Mouse (Mus musculus) kidney, embryonic 15.5 days (tissue): ENCODE measurements around the gene Ngp. TPM values are rescaled to one million over a fixed set of nuclear protein-coding genes. Genes with fewer than 3 reads are reported as not detected.
"Not testable (repeated sequence)": the region's sequence is repeated elsewhere in the genome, so short reads cannot be mapped to it uniquely, and the experiment has no call there.

Source experiments
- ATAC-seq: fragments of 200-750 bp; cut with Nextera tagmentation; replicated peaks from 2 replicates; pipeline ENCODE4 v1.8.0; 2017; ENCODE audit warnings: moderate TSS enrichment; ENCODE audit not compliant: low FRiP score
- H3K27ac ChIP-seq: fragments of 300-500 bp; sonication (generic); 2 replicates; pipeline ENCODE4 v1.5.1; 2015; ENCODE audit warnings: mild to moderate bottlenecking, inconsistent platforms
- H3K27me3 ChIP-seq: fragments of 300-500 bp; sonication (generic); 2 replicates; pipeline ENCODE4 v1.6.1; 2015; ENCODE audit warnings: inconsistent platforms
- H3K36me3 ChIP-seq: fragments of 300-500 bp; sonication (generic); 2 replicates; pipeline ENCODE4 v1.6.1; 2015; ENCODE audit warnings: inconsistent platforms
- H3K4me1 ChIP-seq: fragments of 300-500 bp; sonication (generic); 2 replicates; pipeline ENCODE4 v1.6.1; 2015; ENCODE audit warnings: inconsistent platforms
- H3K4me2 ChIP-seq: fragments of 300-500 bp; sonication (generic); 2 replicates; pipeline ENCODE4 v1.6.1; 2015; ENCODE audit warnings: moderate library complexity, mild to moderate bottlenecking, inconsistent platforms
- H3K4me3 ChIP-seq: fragments of 300-500 bp; sonication (generic); replicated peaks from 2 replicates; pipeline ENCODE4 v1.5.1; 2015; ENCODE audit warnings: mild to moderate bottlenecking, inconsistent platforms
- H3K9ac ChIP-seq: fragments of 300-500 bp; sonication (generic); 2 replicates; pipeline ENCODE4 v1.6.1; 2015; ENCODE audit warnings: mild to moderate bottlenecking, inconsistent platforms
- H3K9me3 ChIP-seq: fragments of 300-500 bp; sonication (generic); replicated peaks from 2 replicates; pipeline ENCODE4 v1.6.1; 2016; ENCODE audit warnings: inconsistent platforms
- WGBS: fragments of 180-500 bp; shearing (Covaris S2); methylation state at CpG from one replicate; pipeline ENCODE4 v1.1.7; 2015; ENCODE audit warnings: mixed read lengths; 5-methylcytosine and 5-hydroxymethylcytosine counted together
- polyA plus RNA-seq: library from polyadenylated mRNA; unstranded; fragments of >200 nt; fragmentation: Nextera tagmentation; extraction: Ambion mirVana; gene quantifications from 2 replicates; pipeline ENCODE4 v1.2.1, GENCODE M21; 2015

Ngp gene
- polyA plus RNA-seq: 5.4 and 6.8 TPM in 2 replicates

- Histone ChIP-seq H3K4me3 (no peak within 1 kb of the TSS), H3K27me3 (no peaks in the 10 kb centered on the region), H3K9ac (no peak within 1 kb of the TSS), H3K36me3 (no peaks in the 10 kb centered on the region), H3K4me2 (no peak within 1 kb of the TSS), H3K9me3 (no peaks in the 10 kb centered on the region), H3K27ac (no peak within 1 kb of the TSS), H3K4me1 (peaks cover 4% of the 10 kb centered on the region; the same call in 1 of the 2 replicates)
- 90% methylated on average over 12 of the region's 12 CpGs for WGBS
- ATAC-seq: no peak
Observed at GRCm38 (mm10) chr9:110419511-110420112, at the start of gene Ngp. Gene Ngp, plus strand, starts transcription at chr9:110419747.

- H3K9ac ChIP-seq: no peak overlapping the region
- no peaks in the 10 kb centered on the region for H3K9me3 ChIP-seq
- H3K27ac ChIP-seq: no peak overlapping the region
- H3K4me2 ChIP-seq: no peak overlapping the region
- no peak overlapping the region for H3K4me3 ChIP-seq
- 0 out of 2 replicates have a peak, but pooled peaks cover 7% of the 10 kb centered on the region for H3K4me1 ChIP-seq
- ATAC-seq: no peak
- peaks cover 42% of the 10 kb centered on the region for H3K36me3 ChIP-seq
- H3K27me3 ChIP-seq: no peaks in the 10 kb centered on the region
- WGBS: 86% methylated on average over 3 of the region's 3 CpGs
Observed at GRCm38 (mm10) chr9:110369860-110370259, 49.7 kb upstream of the Ngp start.

- WGBS: 92% methylated on average over 13 of the region's 13 CpGs
- H3K36me3 ChIP-seq: peaks cover 59% of the 10 kb centered on the region
- H3K27me3 ChIP-seq: no peaks in the 10 kb centered on the region
- H3K4me1 ChIP-seq: no peaks in the 10 kb centered on the region
- H3K9ac ChIP-seq: no peak overlapping the region
- H3K4me3 ChIP-seq: no peak overlapping the region
- H3K4me2 ChIP-seq: no peak overlapping the region
- no peak overlapping the region for H3K27ac ChIP-seq
- no peak for ATAC-seq
- H3K9me3 ChIP-seq: no peaks in the 10 kb centered on the region
Observed at GRCm38 (mm10) chr9:110373871-110374270, 45.7 kb upstream of the Ngp start.

- H3K27ac ChIP-seq: no peak overlapping the region
- peaks cover 73% of the 10 kb centered on the region for H3K36me3 ChIP-seq
- no peak overlapping the region for H3K4me2 ChIP-seq
- no peak for ATAC-seq
- H3K9ac ChIP-seq: no peak overlapping the region
- 94% methylated on average over 3 of the region's 3 CpGs for WGBS
- H3K4me1 ChIP-seq: peaks cover 3% of the 10 kb centered on the region; the same call in 1 of the 2 replicates
- H3K27me3 ChIP-seq: no peaks in the 10 kb centered on the region
- H3K9me3 ChIP-seq: no peaks in the 10 kb centered on the region
- H3K4me3 ChIP-seq: no peak overlapping the region
Observed at GRCm38 (mm10) chr9:110375668-110376067, 43.9 kb upstream of the Ngp start.

GRCm38 (mm10) chr9:110377655-110378054 is 41.9 kb upstream of the Ngp start:
- not testable (repeated sequence) for H3K4me2 ChIP-seq, ATAC-seq, H3K27me3 ChIP-seq, H3K9ac ChIP-seq, H3K9me3 ChIP-seq, H3K27ac ChIP-seq, H3K4me3 ChIP-seq, H3K4me1 ChIP-seq
- peaks cover 87% of the 10 kb centered on the region for H3K36me3 ChIP-seq
- 84% methylated on average over 14 of the region's 15 CpGs for WGBS

- Histone ChIP-seq H3K27ac (no peak overlapping the region), H3K36me3 (peaks cover 87% of the 10 kb centered on the region), H3K4me3 (no peak overlapping the region), H3K27me3 (no peaks in the 10 kb centered on the region), H3K4me2 (no peak overlapping the region), H3K9me3 (no peaks in the 10 kb centered on the region), H3K9ac (no peak overlapping the region), H3K4me1 (peaks cover 9% of the 10 kb centered on the region; the same call in 1 of the 2 replicates)
- WGBS: 96% methylated on average over 8 of the region's 8 CpGs
- ATAC-seq: no peak
Observed at GRCm38 (mm10) chr9:110379361-110379760, 40.2 kb upstream of the Ngp start.

GRCm38 (mm10) chr9:110380662-110381061 is 38.9 kb upstream of the Ngp start:
- Histone ChIP-seq H3K27me3 (no peaks in the 10 kb centered on the region), H3K4me2 (peak overlapping the region; percentile 42), H3K36me3 (peaks cover 93% of the 10 kb centered on the region), H3K9ac (no peak overlapping the region), H3K27ac (no peak overlapping the region), H3K9me3 (no peaks in the 10 kb centered on the region), H3K4me3 (no peak overlapping the region), H3K4me1 (peaks cover 9% of the 10 kb centered on the region; the same call in 1 of the 2 replicates)
- ATAC-seq: peak; percentile 53
- 43% methylated on average over 21 of the region's 21 CpGs for WGBS

- no peak overlapping the region for H3K4me3 ChIP-seq
- H3K4me2 ChIP-seq: no peak overlapping the region
- WGBS: 82% methylated on average over 12 of the region's 12 CpGs
- H3K9me3 ChIP-seq: no peaks in the 10 kb centered on the region
- peaks cover 93% of the 10 kb centered on the region for H3K36me3 ChIP-seq
- ATAC-seq: 0 out of 2 replicates have a peak, but pooled peaks have one; percentile 3
- no peaks in the 10 kb centered on the region for H3K27me3 ChIP-seq
- peaks cover 9% of the 10 kb centered on the region; the same call in 1 of the 2 replicates for H3K4me1 ChIP-seq
- H3K27ac ChIP-seq: no peak overlapping the region; the same call in 1 of the 2 replicates
- H3K9ac ChIP-seq: no peak overlapping the region
Observed at GRCm38 (mm10) chr9:110381292-110381691, 38.3 kb upstream of the Ngp start.

GRCm38 (mm10) chr9:110384369-110384929 is 35.1 kb upstream of the Ngp start:
- H3K27ac ChIP-seq: no peak overlapping the region
- WGBS: 90% methylated on average over 7 of the region's 7 CpGs
- H3K27me3 ChIP-seq: no peaks in the 10 kb centered on the region
- H3K9ac ChIP-seq: no peak overlapping the region
- no peak overlapping the region for H3K4me2 ChIP-seq
- H3K9me3 ChIP-seq: no peaks in the 10 kb centered on the region
- no peak for ATAC-seq
- H3K4me1 ChIP-seq: peaks cover 9% of the 10 kb centered on the region; the same call in 1 of the 2 replicates
- H3K36me3 ChIP-seq: peaks cover 95% of the 10 kb centered on the region
- no peak overlapping the region for H3K4me3 ChIP-seq

GRCm38 (mm10) chr9:110388011-110388410 is 31.5 kb upstream of the Ngp start:
- WGBS: 94% methylated on average over 7 of the region's 7 CpGs
- no peak overlapping the region for H3K4me3 ChIP-seq
- no peak for ATAC-seq

GRCm38 (mm10) chr9:110390843-110391242 is 28.7 kb upstream of the Ngp start:
- H3K9me3 ChIP-seq: no peaks in the 10 kb centered on the region
- no peak overlapping the region for H3K4me3 ChIP-seq
- peaks cover 96% of the 10 kb centered on the region for H3K36me3 ChIP-seq
- no peaks in the 10 kb centered on the region for H3K4me1 ChIP-seq
- no peak overlapping the region for H3K27ac ChIP-seq
- no peak overlapping the region for H3K9ac ChIP-seq
- no peaks in the 10 kb centered on the region for H3K27me3 ChIP-seq
- no peak for ATAC-seq
- WGBS: 99% methylated on average over 3 of the region's 3 CpGs
- no peak overlapping the region for H3K4me2 ChIP-seq

More at GRCm38 (mm10) chr9:110388011-110388410, 31.5 kb upstream of the Ngp start:
- H3K4me2 ChIP-seq: no peak overlapping the region
- H3K27me3 ChIP-seq: no peaks in the 10 kb centered on the region
- no peaks in the 10 kb centered on the region for H3K9me3 ChIP-seq
- H3K36me3 ChIP-seq: peaks cover 99% of the 10 kb centered on the region
- no peak overlapping the region for H3K27ac ChIP-seq
- no peaks in the 10 kb centered on the region for H3K4me1 ChIP-seq
- H3K9ac ChIP-seq: no peak overlapping the region

- no peak for ATAC-seq
- Histone ChIP-seq H3K9me3 (no peaks in the 10 kb centered on the region), H3K27ac (no peak overlapping the region), H3K27me3 (no peaks in the 10 kb centered on the region), H3K4me2 (no peak overlapping the region), H3K36me3 (peaks cover 96% of the 10 kb centered on the region), H3K4me3 (no peak overlapping the region), H3K4me1 (no peaks in the 10 kb centered on the region), H3K9ac (no peak overlapping the region)
- WGBS: 94% methylated on average over 4 of the region's 4 CpGs
Observed at GRCm38 (mm10) chr9:110393295-110393694, 26.3 kb upstream of the Ngp start.
